Comparison of ENCODE assay signal across 27 mouse cellular contexts in the genomic region with DNA sequence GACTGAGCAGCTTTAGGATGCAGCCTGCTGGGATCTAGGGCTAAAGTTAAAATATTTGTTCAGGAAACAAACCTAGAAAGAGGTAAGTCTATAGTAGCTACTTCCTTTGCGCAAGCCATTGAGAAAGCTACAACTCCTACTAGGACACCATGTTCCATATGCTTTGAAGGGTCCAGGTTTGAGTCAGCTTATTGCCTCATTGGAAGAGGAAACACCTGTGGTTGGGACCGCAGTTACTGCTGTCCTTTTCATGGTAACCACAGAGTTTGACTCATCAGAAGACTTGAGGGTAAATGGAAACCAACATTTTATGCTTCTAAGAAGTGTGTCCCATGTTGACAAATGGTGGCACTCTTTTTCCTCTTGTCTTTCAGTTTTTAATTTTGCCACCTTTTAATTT.
"Had no signal": no experiment of that assay in that cellular context is flagged by ENCODE, and none has a peak within 500 bp of the region (broad histone marks: within the 10 kb centered on the region; RNA-seq: fewer than 3 reads in every experiment).

No protein-coding gene starts in this region.

- ATAC-seq: hindbrain, postnatal 0 days; intestine, embryonic 16.5 days had no signal

- H3K27ac ChIP-seq: gastrocnemius, adult 2 months; heart, adult 2 months; heart, embryonic 13.5 days; heart, embryonic 15.5 days; hindbrain, embryonic 13.5 days; hindbrain, embryonic 15.5 days; hindbrain, postnatal 0 days; kidney, embryonic 15.5 days; kidney, postnatal 0 days; limb, embryonic 10.5 days; limb, embryonic 12.5 days; liver, embryonic 14.5 days had no signal

- H3K4me1 ChIP-seq: heart, embryonic 13.5 days; heart, embryonic 15.5 days; hindbrain, embryonic 15.5 days; kidney, embryonic 15.5 days; limb, embryonic 10.5 days had no signal

- H3K27me3 ChIP-seq: heart, embryonic 13.5 days; heart, embryonic 15.5 days; hindbrain, embryonic 15.5 days; kidney, embryonic 15.5 days had no signal

- H3K9me3 ChIP-seq: heart, embryonic 13.5 days; heart, embryonic 15.5 days; hindbrain, embryonic 13.5 days; hindbrain, embryonic 15.5 days; kidney, embryonic 15.5 days; limb, embryonic 10.5 days; limb, embryonic 12.5 days had no signal

- H3K4me2 ChIP-seq: heart, embryonic 11.5 days; heart, embryonic 13.5 days; heart, embryonic 15.5 days; hindbrain, embryonic 13.5 days; hindbrain, embryonic 15.5 days; kidney, embryonic 15.5 days; limb, embryonic 12.5 days; liver, embryonic 11.5 days had no signal

- H3K36me3 ChIP-seq: heart, embryonic 13.5 days; heart, embryonic 15.5 days; hindbrain, embryonic 13.5 days; hindbrain, embryonic 15.5 days; kidney, embryonic 15.5 days; limb, embryonic 10.5 days; limb, embryonic 12.5 days had no signal

- H3K4me3 ChIP-seq: gastrocnemius, adult 2 months; heart, adult 2 months; heart, embryonic 13.5 days; heart, embryonic 15.5 days; hindbrain, embryonic 13.5 days; hindbrain, embryonic 15.5 days; kidney, embryonic 15.5 days; limb, embryonic 10.5 days; limb, embryonic 12.5 days had no signal

- H3K9ac ChIP-seq: heart, embryonic 13.5 days; heart, embryonic 15.5 days; hindbrain, embryonic 13.5 days; hindbrain, embryonic 15.5 days; kidney, embryonic 15.5 days; limb, embryonic 12.5 days; liver, embryonic 14.5 days had no signal

- DNase-seq: gastrocnemius, adult 2 months; gastrocnemius, postnatal 10 days; gastrocnemius, postnatal 25 days; heart, adult 11 months; heart, adult 2 months; heart, postnatal 14 days; heart, postnatal 36 days; kidney, adult 11 months; kidney, adult 2 months; kidney, adult 9 months; kidney, postnatal 14 days; kidney, postnatal 36 days; layer of hippocampus, postnatal 36 days; liver had no signal
